Mouse (Mus musculus) forebrain, postnatal 0 days (tissue): ENCODE data around the gene Cmip. TPM values are rescaled to one million over a fixed set of nuclear protein-coding genes. Genes with fewer than 3 reads are reported as not detected.

Source experiments
- ATAC-seq: fragments of 200-750 bp; cut with Nextera tagmentation; 2 replicates; pipeline ENCODE4 v1.8.0; 2017; ENCODE audit warnings: mild to moderate bottlenecking, moderate library complexity
- DNase-seq: peaks from one replicate; pipeline ENCODE4 v3.0.0-alpha.2; 2015
- H3K27ac ChIP-seq: fragments of 300-500 bp; sonication (generic); 2 replicates; pipeline ENCODE4 v1.5.1; 2014; ENCODE audit warnings: low read depth, mild to moderate bottlenecking, antibody characterized with exemption, low read length, moderate library complexity, mixed read lengths
- H3K27me3 ChIP-seq: fragments of 300-500 bp; sonication (generic); 2 replicates; pipeline ENCODE4 v1.6.1; 2014; ENCODE audit warnings: mild to moderate bottlenecking, low read length, mixed read lengths; ENCODE audit not compliant: insufficient read depth
- H3K36me3 ChIP-seq: fragments of 300-500 bp; sonication (generic); 2 replicates; pipeline ENCODE4 v1.6.1; 2014; ENCODE audit warnings: mild to moderate bottlenecking, moderate library complexity; ENCODE audit not compliant: insufficient read depth
- H3K4me1 ChIP-seq: fragments of 300-500 bp; sonication (generic); 2 replicates; pipeline ENCODE4 v1.6.1; 2014; ENCODE audit warnings: antibody characterized with exemption; ENCODE audit not compliant: insufficient read depth
- H3K4me2 ChIP-seq: fragments of 300-500 bp; sonication (generic); 2 replicates; pipeline ENCODE4 v1.6.1; 2014; ENCODE audit warnings: low read depth, mild to moderate bottlenecking, moderate library complexity
- H3K4me3 ChIP-seq: fragments of 300-500 bp; sonication (generic); 2 replicates; pipeline ENCODE4 v1.5.1; 2014; ENCODE audit warnings: low read depth, low read length, mixed read lengths
- H3K9ac ChIP-seq: fragments of 300-500 bp; sonication (generic); 2 replicates; pipeline ENCODE4 v1.6.1; 2014; ENCODE audit warnings: mild to moderate bottlenecking
- H3K9me3 ChIP-seq: fragments of 300-500 bp; sonication (generic); 2 replicates; pipeline ENCODE4 v1.6.1; 2016; ENCODE audit warnings: low read length
- CTCF ChIP-seq: sonication (generic); IDR thresholded peaks from 2 replicates; pipeline ENCODE4 v1.5.1; 2016; ENCODE audit warnings: antibody characterized with exemption, control low read depth, low read depth
- WGBS: fragments of 180-500 bp; shearing (Covaris S2); extraction: QIAGEN DNeasy Blood & Tissue Kit; methylation state at CpG from one replicate; pipeline ENCODE4 v1.1.7; 2014; 5-methylcytosine and 5-hydroxymethylcytosine counted together
- polyA plus RNA-seq: library from polyadenylated mRNA; unstranded; fragments of >200 nt; fragmentation: Nextera tagmentation; extraction: Ambion mirVana; gene quantifications from 2 replicates; pipeline ENCODE4 v1.2.1, GENCODE M21; 2015
- total RNA-seq: library from RNA; depleted of rRNA; stranded (reverse); fragments of >200 nt; gene quantifications from 2 replicates; pipeline ENCODE4 v1.2.3, GENCODE M21; 2014

Gene Cmip
- total and polyA plus RNA-seq, 2 experiments from 2014 or later, result 192 to 204 TPM

DNA sequence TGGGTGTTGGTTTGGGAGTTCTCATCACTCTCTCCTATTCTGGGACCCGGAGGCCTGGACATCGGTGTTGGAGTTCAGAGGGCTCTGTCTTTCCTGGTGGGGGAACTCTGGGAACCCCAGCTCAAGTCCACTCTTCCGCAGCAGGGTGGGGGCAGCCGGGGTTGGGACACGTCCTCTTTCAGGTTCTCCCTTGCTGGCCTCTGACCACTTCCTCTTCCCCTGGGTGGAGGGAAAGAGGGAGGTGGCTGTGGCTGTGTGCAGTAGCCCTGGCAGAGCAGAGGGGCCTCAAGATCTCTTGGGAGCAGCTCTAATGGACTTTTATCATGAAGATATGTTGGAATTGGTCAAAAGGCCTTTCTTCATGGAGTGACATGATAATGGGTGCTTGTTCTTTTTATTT is 225.0 kb downstream of the Cmip start:
- no peaks in the 10 kb centered on the region for H3K27me3 ChIP-seq
- no peak for TF ChIP-seq CTCF
- WGBS, result 94% methylated on average over 5 of the region's 5 CpGs
- no peak overlapping the region for H3K4me3 ChIP-seq
- no peaks in the 10 kb centered on the region for H3K4me1 ChIP-seq
- H3K9ac ChIP-seq, result no peak overlapping the region
- 0 out of 2 replicates have a peak, but pooled peaks cover 4% of the 10 kb centered on the region for H3K9me3 ChIP-seq
- ATAC-seq (no peak), DNase-seq (no peak)
- no peak overlapping the region for H3K27ac ChIP-seq
- no peak overlapping the region for H3K4me2 ChIP-seq
- no peaks in the 10 kb centered on the region for H3K36me3 ChIP-seq

DNA sequence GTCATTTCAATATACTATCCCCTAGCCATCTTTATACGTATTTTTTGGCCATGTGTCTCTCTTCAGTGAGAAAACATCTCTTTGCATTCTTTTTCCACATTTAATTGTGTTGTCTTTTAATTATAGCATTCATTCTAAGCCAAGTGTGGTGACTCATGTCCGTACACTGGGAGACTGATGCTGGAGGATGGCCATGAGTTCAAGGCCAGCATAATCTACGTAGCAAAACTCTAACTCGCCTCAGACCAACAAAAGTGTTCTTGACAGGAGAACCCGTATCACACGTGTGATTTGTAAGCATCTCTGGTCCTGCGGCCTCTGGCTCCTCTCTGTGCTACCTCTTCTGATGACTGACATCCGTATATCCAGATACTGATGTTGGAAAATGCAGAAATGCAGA is 227.9 kb downstream of the Cmip start:
- no peak for DNase-seq
- TF ChIP-seq CTCF, result no peak
- 83% methylated on average over 8 of the region's 8 CpGs for WGBS
- Histone ChIP-seq H3K9me3 (0 out of 2 replicates have a peak, but pooled peaks cover 3% of the 10 kb centered on the region), H3K36me3 (no peaks in the 10 kb centered on the region), H3K4me2 (no peak overlapping the region), H3K27me3 (no peaks in the 10 kb centered on the region), H3K9ac (no peak overlapping the region), H3K4me3 (no peak overlapping the region), H3K27ac (no peak overlapping the region), H3K4me1 (no peaks in the 10 kb centered on the region)
- ATAC-seq, result no peak

DNA sequence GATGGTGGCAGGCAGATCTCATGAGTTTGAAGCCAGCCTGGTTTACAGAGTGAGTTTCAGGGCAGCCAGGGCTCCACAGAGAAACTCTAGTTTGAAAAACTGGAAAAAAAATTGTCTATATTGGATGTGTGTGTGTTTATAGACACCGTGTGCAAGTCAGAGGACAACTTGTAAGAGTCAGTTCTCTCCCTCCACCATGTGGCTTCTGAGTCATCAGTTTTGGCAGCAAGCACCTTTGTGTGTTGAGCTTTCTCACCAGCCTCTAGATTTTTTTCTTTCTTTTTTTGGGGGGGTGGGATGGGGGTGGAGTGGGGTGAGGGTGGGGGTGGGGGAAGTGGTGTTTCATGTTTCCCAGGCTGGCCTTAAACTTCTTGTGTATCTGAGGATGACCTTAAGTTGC is 228.5 kb downstream of the Cmip start:
- Histone ChIP-seq H3K9me3 (no peaks in the 10 kb centered on the region), H3K4me1 (no peaks in the 10 kb centered on the region), H3K27me3 (no peaks in the 10 kb centered on the region), H3K27ac (no peak overlapping the region), H3K36me3 (no peaks in the 10 kb centered on the region), H3K9ac (no peak overlapping the region), H3K4me3 (no peak overlapping the region), H3K4me2 (no peak overlapping the region)
- no peak for DNase-seq
- WGBS, result 77% methylated on average over 1 of the region's 1 CpGs
- no peak for ATAC-seq
- TF ChIP-seq CTCF, result no peak

DNA sequence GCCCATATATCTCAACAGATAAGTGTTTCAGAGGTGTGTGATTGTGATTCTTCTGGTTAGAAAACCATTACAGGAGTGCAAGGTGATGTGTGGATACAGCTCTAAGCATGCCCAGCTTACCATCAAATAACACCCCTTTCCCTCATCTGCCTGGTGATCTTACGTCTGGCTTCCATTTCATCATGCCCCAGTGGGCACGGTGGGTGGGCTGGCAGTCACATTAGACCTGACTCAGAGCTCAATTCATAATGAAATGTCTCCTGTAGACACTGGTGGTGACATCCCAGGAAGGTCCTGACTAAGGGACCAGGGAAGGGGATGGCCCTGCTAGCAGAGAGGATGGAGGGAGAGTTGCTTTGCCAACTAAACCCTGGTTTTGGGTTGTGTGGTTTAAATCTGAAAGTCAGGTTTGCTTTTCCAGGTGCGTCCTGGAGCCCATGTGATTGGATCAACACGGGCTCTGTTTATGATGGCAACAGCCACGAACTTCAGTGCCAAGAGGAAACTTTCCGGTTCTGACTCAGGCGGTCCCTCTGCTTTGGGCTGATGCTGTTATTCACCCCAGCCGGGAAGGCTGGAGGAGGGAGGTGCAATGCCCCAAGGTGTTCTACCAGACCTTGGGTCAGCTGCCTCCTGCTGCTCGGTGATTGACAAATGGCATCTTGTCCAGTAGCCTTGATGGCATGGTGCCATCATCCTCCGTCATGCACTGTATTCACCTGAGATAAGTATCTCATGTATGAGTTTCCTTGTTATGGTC is 231.6 kb downstream of the Cmip start:
- Histone ChIP-seq H3K9ac (no peak overlapping the region), H3K9me3 (no peaks in the 10 kb centered on the region), H3K27me3 (no peaks in the 10 kb centered on the region), H3K4me2 (no peak overlapping the region), H3K27ac (no peak overlapping the region), H3K4me3 (no peak overlapping the region), H3K36me3 (no peaks in the 10 kb centered on the region), H3K4me1 (no peaks in the 10 kb centered on the region)
- no peak for DNase-seq
- no peak for TF ChIP-seq CTCF
- 79% methylated on average over 10 of the region's 10 CpGs for WGBS
- ATAC-seq, result no peak

DNA sequence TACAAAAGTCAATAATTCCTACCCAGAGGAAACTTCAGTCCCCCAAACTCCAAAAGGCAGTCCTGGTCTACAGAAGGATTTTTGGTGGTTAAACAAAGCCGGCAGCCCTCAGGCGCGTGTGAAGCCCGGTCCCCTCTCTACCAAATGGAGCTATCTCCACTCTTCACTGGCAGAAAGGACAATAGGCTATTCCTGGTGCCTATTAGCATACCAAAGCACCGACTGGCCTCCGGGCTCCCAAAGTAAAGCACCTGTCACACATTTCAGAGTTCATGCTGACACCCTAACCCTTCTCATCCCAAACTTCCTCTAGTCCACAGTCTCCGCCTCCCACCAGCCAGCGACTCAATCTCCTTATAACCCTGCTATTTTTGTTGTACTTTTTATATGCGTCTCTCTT is 236.7 kb downstream of the Cmip start:
- WGBS, result 20% methylated on average over 9 of the region's 9 CpGs
- H3K4me2 ChIP-seq, result no peak overlapping the region
- DNase-seq, result no peak

DNA sequence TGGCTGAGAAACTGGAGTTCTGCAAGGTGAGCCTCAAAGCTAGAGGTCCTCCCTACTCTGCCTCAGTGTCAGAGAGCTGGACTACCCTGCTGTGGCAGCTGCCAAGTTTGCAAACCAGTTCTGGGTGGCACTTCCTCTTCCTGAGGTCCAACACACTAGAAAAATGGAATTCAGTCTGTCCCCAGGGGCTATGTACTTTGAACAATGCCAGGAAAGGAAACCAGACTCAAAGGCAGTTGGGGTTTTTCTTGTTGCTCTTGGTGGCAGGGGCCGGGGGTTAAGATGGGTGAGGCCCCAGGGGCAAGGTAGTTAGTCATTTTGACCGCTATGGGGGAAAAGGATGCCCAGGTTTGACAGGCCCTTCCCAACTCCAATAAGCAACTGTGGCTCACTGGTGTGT is 238.0 kb downstream of the Cmip start:
- H3K9me3 ChIP-seq, result no peaks in the 10 kb centered on the region
- H3K9ac ChIP-seq, result no peak overlapping the region
- no peak for TF ChIP-seq CTCF
- DNase-seq (no peak), ATAC-seq (no peak)
- no peak overlapping the region for H3K27ac ChIP-seq
- no peak overlapping the region for H3K4me3 ChIP-seq
- H3K4me2 ChIP-seq, result no peak overlapping the region
- 0 out of 2 replicates have a peak, but pooled peaks cover 16% of the 10 kb centered on the region for H3K27me3 ChIP-seq
- no peaks in the 10 kb centered on the region for H3K36me3 ChIP-seq
- peaks cover 2% of the 10 kb centered on the region; the same call in 1 of the 2 replicates for H3K4me1 ChIP-seq
- WGBS, result 85% methylated on average over 2 of the region's 2 CpGs

More for the DNA sequence above, 236.7 kb downstream of the Cmip start:
- Histone ChIP-seq H3K27ac (no peak overlapping the region), H3K27me3 (0 out of 2 replicates have a peak, but pooled peaks cover 11% of the 10 kb centered on the region), H3K9me3 (no peaks in the 10 kb centered on the region), H3K4me1 (no peaks in the 10 kb centered on the region; the same call in 1 of the 2 replicates), H3K4me3 (no peak overlapping the region), H3K9ac (no peak overlapping the region), H3K36me3 (no peaks in the 10 kb centered on the region)
- ATAC-seq, result no peak
- no peak for TF ChIP-seq CTCF

DNA sequence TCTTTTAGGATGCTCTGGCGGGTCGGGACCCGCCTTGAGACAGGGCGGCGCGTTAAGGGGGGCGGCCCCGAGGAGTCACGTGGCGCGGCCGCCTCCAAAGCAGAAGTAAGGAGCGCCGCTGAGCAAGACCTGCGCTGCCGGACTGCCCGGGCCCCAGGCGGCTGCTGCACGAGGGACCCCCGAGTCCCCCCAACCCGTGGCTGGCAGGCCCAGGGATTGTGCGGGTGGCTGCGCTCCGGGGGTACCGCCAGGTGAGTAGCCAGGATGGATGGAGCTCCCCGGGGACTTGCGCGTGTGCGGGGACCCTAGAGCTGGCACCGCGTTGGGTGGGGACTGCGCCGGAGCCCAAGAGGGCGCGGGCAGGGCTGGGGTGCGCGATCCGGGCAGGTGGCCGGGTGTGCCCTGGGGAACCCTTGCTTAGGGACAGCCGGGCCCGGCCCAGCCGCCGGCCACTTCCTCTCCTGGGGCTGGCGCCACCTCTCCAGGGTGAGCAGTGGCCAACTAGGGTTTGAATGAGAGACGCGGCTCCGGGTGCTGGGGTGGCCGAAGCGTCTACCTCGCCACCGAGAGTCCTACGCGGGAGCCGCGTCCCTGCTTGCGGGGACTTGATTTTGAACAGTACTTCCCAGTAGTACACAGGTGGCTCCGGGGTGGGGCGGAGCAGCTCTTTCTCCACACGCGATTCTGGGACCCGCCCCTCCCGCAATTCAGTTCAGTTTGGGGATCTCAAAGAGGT is 241.5 kb downstream of the Cmip start, which contains the start of gene Plcg2:
Gene Plcg2 (plus strand): TSS at position 113 of the 736 bp plus-strand sequence.
- Histone ChIP-seq H3K4me1 (peaks cover 2% of the 10 kb centered on the region; the same call in 1 of the 2 replicates), H3K27me3 (0 out of 2 replicates have a peak, but pooled peaks cover 16% of the 10 kb centered on the region), H3K9me3 (no peaks in the 10 kb centered on the region), H3K4me3 (peak within 1 kb of the TSS; percentile 53), H3K4me2 (peak within 1 kb of the TSS; percentile 100), H3K27ac (no peak within 1 kb of the TSS), H3K36me3 (no peaks in the 10 kb centered on the region), H3K9ac (peak within 1 kb of the TSS; percentile 52)
- TF ChIP-seq CTCF, result no peak
- WGBS, result 1% methylated on average over 54 of the region's 62 CpGs
- ATAC-seq (peak; percentile 50; the same call in 1 of the 2 replicates), DNase-seq (no peak)
